Mouse (Mus musculus) small intestine, adult 2 months (tissue): ENCODE data around the gene Aktip.

Experiments used
- CTCF ChIP-seq: fragments of 200-500 bp; IDR thresholded peaks from 2 replicates; pipeline ENCODE4 v1.5.1; 2012; ENCODE audit warnings: low read depth, mild to moderate bottlenecking, control low read depth, inconsistent platforms, low read length, moderate library complexity, mixed read lengths; ENCODE audit not compliant: insufficient replicate concordance, insufficient read length; ENCODE audit errors: extremely low read depth
- POLR2A ChIP-seq: fragments of 200-500 bp; IDR thresholded peaks from 2 replicates; pipeline ENCODE4 v1.6.1; 2012; ENCODE audit warnings: low read depth, mild to moderate bottlenecking, control low read depth, inconsistent platforms, low read length, moderate library complexity

GRCm38 (mm10) chr8:91199876-91200275, at the start of gene Aktip:
- TF ChIP-seq CTCF (no peak), POLR2A (no peak)
